Mouse (Mus musculus) gastrocnemius, postnatal 10 days (tissue): ENCODE results near the gene Klf1. TPM values are rescaled to one million over a fixed set of nuclear protein-coding genes. Genes with fewer than 3 reads are reported as not detected.
A peak's percentile ranks its signal among the peaks of the same experiment; 100 is the strongest.

Source experiments
- DNase-seq: peaks from one replicate; pipeline ENCODE4 v3.0.0; 2021; ENCODE audit warnings: mixed read lengths
- long read RNA-seq, 2 experiments: library from polyadenylated mRNA; stranded (forward); transcript quantifications; one replicate each; pipeline ENCODE4 v2.0.0; 2021
- total RNA-seq, 2 experiments: library from RNA; stranded (reverse); gene quantifications; 2 replicates each; pipeline ENCODE4 v1.2.3; 2021

Gene Klf1
- total RNA-seq = under 1 TPM in 1 of 2 experiments, not detected in 1; 0.84 TPM
- long read RNA-seq, experiment 1 = 0 reads
- long read RNA-seq, experiment 2 = 0 reads

- DNase-seq = no peak
These were observed at the start of gene Klf1 for GRCm38 (mm10) chr8:84901752-84902151. Gene Klf1, plus strand, starts transcription at chr8:84901928.

DNA sequence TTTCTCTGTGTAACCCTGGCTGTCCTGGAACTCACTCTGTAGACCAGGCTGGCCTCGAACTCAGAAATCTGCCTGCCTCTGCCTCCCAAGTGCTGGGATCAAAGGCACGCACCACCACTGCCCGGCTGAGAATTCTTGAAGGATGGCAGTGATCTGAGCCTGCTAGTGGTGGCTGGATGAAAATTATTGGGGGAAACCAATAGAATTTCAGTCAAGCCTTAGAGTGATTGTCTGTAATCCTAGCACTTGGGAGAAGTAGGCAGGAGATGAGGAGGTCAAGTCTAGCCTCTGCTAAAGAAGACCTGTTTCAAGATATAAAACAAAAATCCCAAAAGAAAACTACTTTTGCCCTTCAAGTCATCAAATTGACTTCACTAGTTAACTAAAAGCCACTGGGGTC, 45.3 kb upstream of the Klf1 start:
- no peak for DNase-seq

DNA sequence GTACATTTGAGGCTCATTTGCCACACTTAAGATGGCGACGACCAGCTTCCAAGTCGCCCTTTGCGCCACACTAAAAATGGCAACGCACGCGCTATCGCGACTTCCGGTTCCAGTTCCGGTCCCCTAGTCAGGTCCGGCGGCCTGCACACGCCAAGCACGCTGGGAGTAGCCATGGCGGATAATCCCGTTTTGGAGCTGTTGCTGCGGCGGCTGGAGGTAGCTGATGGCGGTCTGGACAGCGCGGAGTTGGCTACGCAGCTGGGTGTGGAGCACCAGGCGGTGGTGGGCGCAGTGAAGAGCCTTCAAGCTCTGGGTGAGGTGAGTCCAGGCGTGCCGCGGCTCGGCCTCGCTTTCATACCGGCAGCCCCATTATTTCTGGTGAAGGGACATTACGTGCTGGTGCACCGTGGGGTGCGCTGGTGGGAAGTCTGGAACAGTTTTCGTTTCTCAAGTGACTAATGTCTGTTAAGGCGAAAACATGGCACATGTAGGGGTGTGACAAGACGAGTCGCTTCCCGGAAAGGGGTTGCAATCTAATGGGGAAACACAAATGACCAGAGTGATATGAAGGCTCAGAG, 44.8 kb upstream of the Klf1 start, which contains the start of gene Farsa:
TSS of gene Farsa (plus strand) at position 126 of the 578 bp plus-strand sequence.
- DNase-seq = peak; percentile 91

GRCm38 (mm10) chr8:84871376-84872308, 30.1 kb upstream of the Klf1 start, which contains the start of gene Syce2:
Gene Syce2, plus strand, starts transcription at chr8:84872111.
- DNase-seq = peak; percentile 81

- peak; percentile 40 for DNase-seq
These were observed 29.3 kb upstream of the Klf1 start for GRCm38 (mm10) chr8:84872309-84872965.

DNA sequence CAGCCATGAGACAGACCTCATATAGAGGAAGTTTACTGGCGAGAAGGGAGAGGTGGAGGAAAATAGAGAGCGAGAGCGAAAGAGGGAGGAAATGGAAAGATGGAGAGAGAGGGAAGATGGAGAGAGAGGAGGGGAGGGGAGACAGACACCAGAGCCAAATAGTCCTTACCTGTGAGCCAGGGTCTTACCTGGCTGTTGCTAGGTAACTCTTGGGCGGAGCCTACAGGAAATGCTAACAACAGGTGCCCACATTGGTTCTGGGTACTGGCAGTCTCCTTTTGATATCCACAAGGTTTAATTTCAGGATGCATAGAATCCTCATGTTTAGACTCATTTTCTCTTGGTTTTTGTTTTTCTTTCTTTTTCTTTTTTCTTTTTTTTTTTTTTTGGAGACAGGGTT, 28.7 kb upstream of the Klf1 start:
- DNase-seq = no peak

DNA sequence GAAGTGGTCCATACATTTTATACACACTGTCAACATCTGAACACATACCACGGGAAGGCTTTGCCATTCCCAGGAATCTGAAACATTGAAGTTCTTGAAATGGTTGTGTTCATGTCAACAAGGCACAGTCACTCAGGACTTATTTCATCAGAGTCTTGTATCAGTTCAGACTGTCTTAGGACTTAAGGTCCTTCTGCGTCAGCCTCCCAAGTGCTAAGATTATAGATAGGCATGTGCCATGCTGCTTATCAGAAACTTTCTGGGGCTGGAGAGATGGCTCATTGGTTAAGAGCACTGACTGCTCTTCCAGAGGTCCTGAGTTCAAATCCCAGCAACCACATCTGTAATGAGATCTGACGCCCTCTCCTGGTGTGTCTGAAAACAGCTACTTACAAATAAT, 27.4 kb upstream of the Klf1 start:
- DNase-seq = no peak

GRCm38 (mm10) chr8:84877297-84878035, 24.3 kb upstream of the Klf1 start:
- no peak for DNase-seq

DNA sequence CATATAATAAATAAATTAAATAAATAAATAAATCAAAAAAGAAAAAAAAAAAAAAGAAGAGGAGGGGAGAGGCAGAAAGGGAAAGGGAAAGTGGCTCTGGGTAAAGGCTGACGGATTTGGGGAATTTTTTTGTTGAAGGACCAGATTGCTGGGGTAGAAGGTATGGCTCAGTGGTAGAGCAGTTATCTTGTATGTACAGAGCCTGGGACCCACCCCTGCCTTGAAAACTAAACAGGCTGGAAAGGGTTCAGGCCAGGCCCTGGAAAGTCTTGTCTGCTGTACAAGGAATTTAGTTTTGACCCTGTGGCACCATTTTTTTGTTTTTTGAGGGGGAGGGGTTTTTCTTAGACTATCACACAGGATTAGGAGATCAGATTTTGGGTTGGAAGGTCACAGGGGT, 22.8 kb upstream of the Klf1 start:
- DNase-seq = no peak

DNA sequence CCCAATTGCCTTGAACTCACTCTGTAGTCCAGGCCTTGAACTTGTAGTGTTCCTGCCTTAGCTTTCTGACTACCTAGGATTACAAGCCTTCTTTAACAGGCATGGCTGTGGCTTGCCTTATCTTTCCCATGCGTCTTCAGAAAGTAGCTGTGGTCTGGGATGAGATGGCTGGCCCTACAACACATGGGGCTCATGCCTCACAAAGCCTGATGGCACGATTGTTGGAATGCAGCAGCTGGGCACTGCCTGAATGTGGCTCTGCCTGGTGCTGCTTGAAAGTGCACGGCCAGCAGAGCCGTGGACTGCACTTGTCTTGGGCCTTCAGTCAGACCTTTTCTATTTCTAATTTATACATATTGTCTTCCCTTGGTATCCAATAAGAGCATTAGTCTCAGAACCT, 17.0 kb upstream of the Klf1 start:
- no peak for DNase-seq

- DNase-seq = no peak
These were observed 13.4 kb upstream of the Klf1 start for GRCm38 (mm10) chr8:84888280-84888679.

GRCm38 (mm10) chr8:84889141-84889540, 12.6 kb upstream of the Klf1 start:
- no peak for DNase-seq

DNA sequence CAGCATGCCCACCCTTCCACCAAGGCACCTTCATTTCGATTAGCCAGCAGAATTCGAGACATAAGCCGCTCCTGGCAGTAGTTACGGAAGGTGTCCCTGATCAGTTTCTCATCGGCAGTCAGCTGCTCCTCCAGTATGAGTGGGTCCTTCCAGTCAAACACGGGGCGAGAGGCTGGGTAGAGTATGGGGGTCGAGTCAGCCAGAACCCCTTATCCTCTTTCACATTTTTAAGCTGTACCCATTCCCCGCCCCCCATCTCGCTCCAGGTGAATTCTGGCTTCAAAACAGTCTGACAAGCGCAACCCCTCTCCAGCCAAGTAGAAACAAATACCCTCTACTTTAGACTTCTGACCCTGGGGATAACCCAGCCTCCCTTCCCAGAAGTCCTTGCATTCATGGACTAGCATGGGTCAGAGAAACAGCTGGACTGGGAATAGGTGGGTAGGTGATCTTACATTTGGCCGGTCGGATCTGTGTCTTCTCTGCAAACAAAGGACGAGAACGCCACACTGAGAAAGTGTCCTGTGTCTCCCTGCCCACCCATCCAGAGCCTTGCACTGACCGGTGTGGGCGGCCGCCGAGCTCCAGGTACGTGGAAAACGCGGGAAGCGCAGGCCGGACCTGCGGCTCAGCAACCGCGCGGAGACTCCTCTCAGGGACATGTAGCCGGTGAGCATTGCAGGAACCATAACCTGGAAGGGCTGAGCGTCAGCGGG, 8.6 kb upstream of the Klf1 start:
- DNase-seq = no peak

GRCm38 (mm10) chr8:84893709-84894134, 8.0 kb upstream of the Klf1 start, which contains the start of gene Gcdh:
Gene Gcdh, minus strand, starts transcription at chr8:84893921.
- DNase-seq = peak; percentile 76

- DNase-seq = no peak
These were observed 5.8 kb upstream of the Klf1 start for GRCm38 (mm10) chr8:84895963-84896362.

DNA sequence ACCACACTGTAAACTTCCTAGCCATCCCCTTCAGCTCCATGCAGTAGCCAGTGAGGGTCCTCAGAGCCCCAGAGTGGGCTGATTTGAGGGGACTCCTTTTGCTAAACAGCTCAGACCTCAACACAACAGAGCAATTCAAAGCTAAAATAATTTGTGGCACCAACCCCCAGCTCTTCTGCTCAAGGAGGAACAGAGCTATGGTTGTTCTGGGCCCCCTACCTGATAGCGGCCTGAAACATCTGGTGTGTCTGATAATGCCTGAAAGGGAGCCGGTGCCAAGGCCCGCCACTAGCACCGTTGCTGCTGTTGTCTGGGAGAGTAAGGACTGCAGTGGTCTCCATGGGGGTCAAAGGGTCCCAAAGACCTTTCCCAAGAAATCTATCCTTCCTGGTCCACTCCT, 657 bp upstream of the Klf1 start:
- DNase-seq = no peak

DNA sequence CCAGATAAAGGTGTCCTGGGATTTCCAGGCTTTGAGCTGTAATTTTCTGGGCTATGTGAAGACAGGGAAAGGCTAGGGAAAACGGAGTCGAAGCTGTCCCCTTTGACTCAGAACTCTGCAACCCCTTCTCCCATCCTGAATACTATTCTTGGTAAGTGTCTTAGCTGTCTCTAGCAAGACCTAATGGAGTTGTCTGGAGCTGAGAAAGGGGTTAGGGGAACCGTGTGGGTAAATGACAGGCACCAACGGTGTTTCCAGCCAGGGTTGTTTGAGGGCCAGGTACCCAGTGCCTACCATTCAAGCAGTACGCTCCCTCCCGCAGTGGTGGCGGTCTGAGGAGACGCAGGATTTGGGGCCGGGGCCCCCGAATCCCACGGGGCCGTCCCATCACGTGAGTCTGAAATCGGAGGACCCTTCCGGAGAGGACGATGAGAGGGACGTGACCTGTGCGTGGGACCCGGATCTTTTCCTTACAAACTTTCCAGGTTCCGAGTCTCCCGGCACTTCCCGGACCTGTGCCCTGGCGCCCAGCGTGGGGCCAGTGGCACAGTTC, 715 bp downstream of the Klf1 start:
- DNase-seq = no peak

DNA sequence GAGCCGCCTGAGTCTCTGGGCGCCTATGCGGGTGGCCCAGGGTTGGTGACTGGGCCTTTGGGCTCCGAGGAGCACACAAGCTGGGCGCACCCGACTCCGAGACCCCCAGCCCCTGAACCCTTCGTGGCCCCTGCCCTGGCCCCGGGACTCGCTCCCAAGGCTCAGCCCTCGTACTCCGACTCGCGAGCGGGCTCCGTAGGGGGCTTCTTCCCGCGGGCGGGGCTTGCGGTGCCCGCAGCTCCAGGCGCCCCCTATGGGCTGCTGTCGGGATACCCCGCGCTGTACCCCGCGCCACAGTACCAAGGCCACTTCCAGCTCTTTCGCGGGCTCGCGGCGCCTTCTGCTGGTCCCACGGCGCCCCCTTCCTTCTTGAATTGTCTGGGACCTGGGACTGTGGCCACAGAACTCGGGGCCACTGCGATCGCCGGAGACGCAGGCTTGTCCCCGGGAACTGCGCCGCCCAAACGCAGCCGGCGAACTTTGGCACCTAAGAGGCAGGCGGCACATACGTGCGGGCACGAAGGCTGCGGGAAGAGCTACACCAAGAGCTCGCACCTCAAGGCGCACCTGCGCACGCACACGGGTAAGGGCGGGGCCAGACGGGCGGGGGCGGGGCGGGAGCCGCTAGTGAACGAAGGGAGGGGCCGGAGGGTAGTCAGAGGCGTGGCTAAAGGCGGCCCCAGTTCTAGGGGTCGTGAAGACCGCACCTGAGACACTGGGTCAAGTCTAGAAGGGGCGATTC, 1.4 kb downstream of the Klf1 start:
- peak; percentile 95 for DNase-seq

- no peak for DNase-seq
These were observed 2.6 kb downstream of the Klf1 start for GRCm38 (mm10) chr8:84904351-84904750.

DNA sequence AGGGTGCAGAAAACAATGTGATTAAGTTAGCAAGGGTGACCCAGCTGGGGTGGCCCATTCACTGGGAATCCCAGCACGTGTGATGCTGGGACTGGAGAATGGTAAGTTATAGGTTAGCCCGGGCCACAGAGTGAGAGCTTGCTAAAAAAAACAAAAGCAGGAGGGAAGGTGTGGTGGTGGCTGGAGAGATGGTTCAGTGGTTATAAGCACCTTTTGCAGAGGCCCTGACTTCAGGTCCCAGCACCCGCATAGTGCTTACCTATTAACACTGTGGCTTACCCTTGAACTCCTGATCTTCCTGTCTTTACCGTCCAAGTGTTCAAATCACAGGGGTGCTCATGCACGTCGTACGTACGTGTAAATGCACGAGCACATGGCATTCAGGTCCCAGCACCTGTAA, 5.3 kb downstream of the Klf1 start:
- no peak for DNase-seq
